Mouse (Mus musculus): ENCODE data around the gene Crim1.

DNA sequence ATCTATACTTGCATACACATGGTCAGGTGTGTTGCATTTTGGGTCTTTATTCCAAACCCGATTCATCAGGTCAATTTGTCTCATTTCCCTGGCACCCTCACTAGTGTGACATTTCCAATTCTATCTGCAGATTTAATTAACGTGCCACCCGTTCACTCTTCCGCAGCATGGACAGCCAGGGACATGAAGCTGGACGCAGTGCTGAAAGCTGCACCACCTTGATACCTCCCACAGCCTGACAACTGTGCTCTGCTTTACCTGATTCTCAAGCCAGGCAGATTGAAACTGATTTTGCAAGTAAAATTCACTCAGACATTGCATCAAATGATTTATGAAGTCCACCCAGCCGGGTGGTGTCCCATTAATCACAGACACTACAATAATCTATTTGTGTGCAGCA lies 19.3 kb upstream of the Crim1 start:
- TF ChIP-seq POLR2A (IDR thresholded peaks at IDR 0.05; ENCODE audit: insufficient read depth, low read length) (no peak), CTCF (IDR thresholded peaks at IDR 0.05; ENCODE audit: low read depth, low read length) (no peak), EP300 (IDR thresholded peaks at IDR 0.05; ENCODE audit: insufficient read depth, low read depth, low read length) (no peak)
